Mouse (Mus musculus) macrophage (primary cell): ENCODE data around the gene Akap12. TPM values are rescaled to one million over a fixed set of nuclear protein-coding genes. Genes with fewer than 3 reads are reported as not detected.

Source experiments
- H3K27ac ChIP-seq: fragments of 350-480 bp; formaldehyde crosslinking; 2 replicates; pipeline ENCODE4 v1.9.0; 2021
- H3K36me3 ChIP-seq: fragments of 350-480 bp; formaldehyde crosslinking; 2 replicates; pipeline ENCODE4 v1.9.0; 2021; ENCODE audit errors: inconsistent target
- H3K4me3 ChIP-seq: fragments of 350-480 bp; formaldehyde crosslinking; 2 replicates; pipeline ENCODE4 v1.9.0; 2021; ENCODE audit errors: inconsistent target
- H3K79me2 ChIP-seq: fragments of 350-480 bp; formaldehyde crosslinking; 2 replicates; pipeline ENCODE4 v1.9.0; 2021; ENCODE audit errors: inconsistent target
- WGBS: methylation state at CpG from one replicate; pipeline ENCODE4 v1.1.7; 2026; ENCODE audit warnings: inconsistent platforms; ENCODE audit not compliant: missing documents; 5-methylcytosine and 5-hydroxymethylcytosine counted together
- polyA plus RNA-seq: library from polyadenylated mRNA; stranded (reverse); fragments of 250-400 nt; gene quantifications from 3 replicates; pipeline ENCODE4 v1.2.4, GENCODE M21; 2018; ENCODE audit warnings: inconsistent platforms

Gene Akap12
- polyA plus RNA-seq, 1 experiment from 2014 or later = 0.20 TPM

DNA sequence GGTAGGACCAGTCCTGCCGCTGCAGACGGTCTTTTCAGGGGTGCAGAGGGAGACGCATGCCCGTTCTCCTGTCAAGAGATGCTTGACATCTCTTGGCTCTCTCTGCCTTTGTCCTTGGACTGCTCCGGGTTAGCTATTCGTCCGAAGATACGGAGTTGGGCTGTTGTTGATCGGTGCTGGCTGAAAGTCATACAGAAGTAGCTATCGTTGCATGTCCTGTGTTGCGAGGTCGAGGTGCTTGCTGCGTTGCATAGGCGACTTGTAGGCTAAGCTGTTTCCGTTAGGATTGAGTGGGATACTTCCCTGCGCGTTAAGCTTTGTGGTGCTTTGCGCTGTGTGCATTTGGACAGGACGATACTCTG lies 122.2 kb downstream of the Akap12 start:
- Histone ChIP-seq H3K27ac (peak overlapping the region; percentile 34; the same call in 1 of the 2 replicates), H3K36me3 (no peaks in the 10 kb centered on the region), H3K4me3 (peak overlapping the region; percentile 55), H3K79me2 (peaks cover 78% of the 10 kb centered on the region)
- 2% methylated on average over 19 of the region's 19 CpGs for WGBS

DNA sequence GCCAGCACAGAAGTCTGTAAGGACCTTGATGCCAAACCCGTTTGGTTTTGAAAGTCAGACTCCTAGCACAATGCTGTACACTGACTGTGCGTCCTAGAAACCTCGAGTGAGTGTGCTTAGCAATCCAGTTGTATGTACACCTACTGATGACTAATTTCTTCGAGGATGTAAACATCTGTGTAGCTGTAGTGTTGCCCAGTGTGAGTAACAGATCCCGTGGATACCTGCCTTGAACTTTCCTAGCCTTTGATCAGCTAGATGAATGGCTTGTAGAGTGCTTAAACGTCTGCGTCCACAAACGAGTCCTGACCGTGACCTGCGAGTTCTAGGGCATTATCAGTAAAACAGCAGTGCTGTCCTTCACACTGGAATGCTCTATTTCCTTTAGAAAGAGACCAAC lies 122.9 kb downstream of the Akap12 start:
- peak overlapping the region; percentile 55 for H3K4me3 ChIP-seq
- no peak overlapping the region for H3K27ac ChIP-seq
- peaks cover 78% of the 10 kb centered on the region for H3K79me2 ChIP-seq
- no peaks in the 10 kb centered on the region for H3K36me3 ChIP-seq
- 27% methylated on average over 10 of the region's 10 CpGs for WGBS

GRCm38 (mm10) chr10:4389461-4390112 lies 123.4 kb downstream of the Akap12 start:
- Histone ChIP-seq H3K27ac (no peak overlapping the region), H3K79me2 (peaks cover 78% of the 10 kb centered on the region), H3K36me3 (no peaks in the 10 kb centered on the region), H3K4me3 (no peak overlapping the region; the same call in 1 of the 2 replicates)
- WGBS = 81% methylated on average over 5 of the region's 5 CpGs

DNA sequence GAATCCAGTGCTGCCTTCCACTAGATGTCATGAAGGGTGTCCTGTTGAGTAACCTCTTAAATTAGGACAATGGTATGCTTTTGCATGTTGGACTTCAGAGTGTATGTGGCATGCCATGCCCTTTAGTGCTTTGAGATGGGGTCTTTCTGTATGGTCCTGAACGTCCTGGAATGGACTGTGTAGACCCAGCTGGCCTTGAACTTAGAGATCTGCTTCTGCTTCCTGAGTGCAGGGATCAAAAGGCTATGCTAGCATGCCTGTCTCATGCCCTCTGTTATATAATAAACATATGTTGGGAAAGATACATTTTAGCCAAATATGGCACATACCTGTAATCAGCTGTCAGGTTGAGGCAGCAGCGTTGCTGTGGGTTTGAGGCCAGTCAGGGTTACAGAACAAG lies 124.4 kb downstream of the Akap12 start:
- Histone ChIP-seq H3K27ac (no peak overlapping the region), H3K79me2 (peaks cover 78% of the 10 kb centered on the region), H3K4me3 (no peak overlapping the region), H3K36me3 (peaks cover 4% of the 10 kb centered on the region; the same call in 1 of the 2 replicates)
- WGBS = 89% methylated on average over 2 of the region's 2 CpGs

DNA sequence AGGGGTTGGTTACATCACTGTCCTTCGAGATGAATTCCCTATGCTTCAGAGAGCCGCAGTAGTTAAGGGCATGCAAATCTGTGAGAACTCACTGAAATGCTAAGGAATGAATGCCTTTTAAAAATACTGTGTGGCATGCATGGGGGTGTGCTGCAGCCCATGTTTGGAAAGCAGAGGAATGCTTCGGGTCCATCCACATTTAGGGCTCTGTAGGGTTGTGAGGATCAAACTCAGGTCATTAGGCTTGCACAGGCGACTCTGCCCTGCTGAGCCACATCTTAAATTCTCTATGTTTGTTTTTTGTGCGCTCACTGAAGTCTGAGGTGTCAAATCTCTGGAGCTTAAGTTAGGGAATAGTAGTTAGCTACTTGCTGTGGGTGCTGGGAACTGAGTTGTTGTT lies 124.9 kb downstream of the Akap12 start:
- Histone ChIP-seq H3K79me2 (peaks cover 80% of the 10 kb centered on the region), H3K27ac (no peak overlapping the region), H3K36me3 (peaks cover 9% of the 10 kb centered on the region; the same call in 1 of the 2 replicates), H3K4me3 (no peak overlapping the region)
- 84% methylated on average over 4 of the region's 5 CpGs for WGBS

DNA sequence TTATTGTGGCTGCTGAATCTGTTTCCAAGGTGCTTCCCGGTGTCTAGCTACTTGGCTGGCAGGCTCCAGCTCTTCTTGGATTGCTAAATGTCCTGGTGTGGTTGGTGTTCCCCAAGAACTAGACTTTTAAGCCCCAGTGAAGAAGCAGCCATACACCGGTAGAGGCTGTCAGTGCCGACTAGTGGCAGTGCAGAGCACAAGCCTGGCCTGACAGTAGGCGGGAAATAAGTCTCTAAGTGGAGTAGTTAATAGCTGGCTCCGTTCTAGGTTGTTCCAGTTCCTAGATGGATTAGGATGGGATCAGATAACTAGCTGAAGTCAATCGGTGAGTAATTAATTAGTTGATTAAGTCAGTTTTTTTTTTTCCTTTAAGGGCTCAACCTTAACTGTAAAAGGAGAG lies 125.7 kb downstream of the Akap12 start:
- Histone ChIP-seq H3K79me2 (peaks cover 88% of the 10 kb centered on the region), H3K27ac (no peak overlapping the region), H3K36me3 (peaks cover 9% of the 10 kb centered on the region; the same call in 1 of the 2 replicates), H3K4me3 (no peak overlapping the region)
- WGBS = 29% methylated on average over 6 of the region's 6 CpGs

DNA sequence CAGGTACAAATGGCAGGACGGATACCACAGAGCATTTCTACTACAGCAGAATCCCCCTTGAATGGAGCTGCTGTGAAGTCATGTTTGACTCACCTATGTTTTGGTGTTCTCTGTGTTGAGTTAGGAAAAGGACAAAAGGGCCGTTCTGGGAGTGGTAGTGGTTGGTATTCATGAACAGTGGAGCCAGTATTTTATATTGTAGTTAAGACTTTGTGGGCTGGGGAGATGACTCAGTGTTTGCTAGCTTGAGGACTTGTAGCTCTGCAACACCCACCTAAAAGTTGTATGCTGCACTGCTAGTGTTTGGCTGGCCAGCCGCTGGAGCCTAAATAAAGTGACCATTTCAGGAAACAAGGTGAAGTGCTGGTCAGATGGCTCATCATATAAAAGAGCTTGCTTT lies 129.1 kb downstream of the Akap12 start:
- no peak overlapping the region for H3K27ac ChIP-seq
- peaks cover 20% of the 10 kb centered on the region; the same call in 1 of the 2 replicates for H3K36me3 ChIP-seq
- H3K4me3 ChIP-seq = no peak overlapping the region
- H3K79me2 ChIP-seq = peaks cover 82% of the 10 kb centered on the region
- 87% methylated on average over 3 of the region's 3 CpGs for WGBS

DNA sequence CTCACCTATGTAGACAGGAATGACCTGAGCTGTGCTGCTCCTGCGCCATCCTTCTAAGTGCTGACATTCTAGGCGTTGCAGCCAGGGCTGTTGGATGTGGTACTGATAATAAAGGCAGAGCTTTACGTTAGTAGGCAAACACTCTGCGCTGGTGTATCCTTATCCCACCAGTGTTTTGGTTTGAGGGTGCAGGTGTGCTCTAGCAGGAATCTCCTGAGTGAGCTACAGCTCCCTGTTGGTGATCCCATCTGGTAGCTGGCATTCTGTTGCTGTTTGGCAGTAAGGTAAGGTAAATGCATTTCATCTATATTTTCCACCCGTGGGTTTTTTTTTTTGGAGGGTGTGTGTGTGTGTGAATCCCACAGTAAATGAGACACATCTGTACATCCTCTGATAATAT lies 131.9 kb downstream of the Akap12 start:
- H3K27ac ChIP-seq = no peak overlapping the region
- H3K79me2 ChIP-seq = peaks cover 55% of the 10 kb centered on the region
- peaks cover 31% of the 10 kb centered on the region; the same call in 1 of the 2 replicates for H3K36me3 ChIP-seq
- 97% methylated on average over 5 of the region's 5 CpGs for WGBS
- H3K4me3 ChIP-seq = no peak overlapping the region

GRCm38 (mm10) chr10:4404895-4405491 lies 138.8 kb downstream of the Akap12 start:
- 65% methylated on average over 5 of the region's 5 CpGs for WGBS
- no peak overlapping the region for H3K27ac ChIP-seq
- no peaks in the 10 kb centered on the region for H3K79me2 ChIP-seq
- peaks cover 59% of the 10 kb centered on the region for H3K36me3 ChIP-seq
- no peak overlapping the region for H3K4me3 ChIP-seq

DNA sequence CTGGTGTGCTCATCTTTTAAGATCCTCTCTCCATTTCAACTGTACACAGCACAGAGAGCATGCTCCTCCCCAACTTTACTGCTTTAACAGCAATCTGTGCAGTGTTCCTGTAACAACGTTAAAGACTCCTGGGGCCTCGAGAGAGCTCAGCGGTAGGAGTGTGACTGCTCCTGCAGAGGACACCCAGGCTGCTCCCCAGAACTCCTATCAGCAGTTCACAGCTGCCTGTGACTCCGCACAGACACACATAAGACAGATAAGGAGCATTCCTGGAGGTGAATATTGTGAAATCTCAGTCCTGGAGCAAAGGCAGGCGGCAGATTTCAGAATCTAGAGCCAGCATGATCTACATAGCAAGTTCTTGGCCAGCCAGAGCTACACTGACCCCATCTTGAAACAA lies 139.3 kb downstream of the Akap12 start:
- Histone ChIP-seq H3K4me3 (no peak overlapping the region), H3K27ac (no peak overlapping the region), H3K79me2 (no peaks in the 10 kb centered on the region), H3K36me3 (peaks cover 64% of the 10 kb centered on the region)
- 98% methylated on average over 5 of the region's 5 CpGs for whole genome bisulfite sequencing

GRCm38 (mm10) chr10:4407191-4407590 lies 141.0 kb downstream of the Akap12 start:
- WGBS = 100% methylated on average over 1 of the region's 1 CpGs
- Histone ChIP-seq H3K36me3 (peaks cover 74% of the 10 kb centered on the region), H3K27ac (no peak overlapping the region), H3K79me2 (no peaks in the 10 kb centered on the region), H3K4me3 (no peak overlapping the region)

Other genes starting within 250 kb of the Akap12 start
- gene Zbtb2, start 121.7 kb downstream of the Akap12 start, polyA plus RNA-seq = 8.1 to 9.6 TPM (median 8.4 TPM) in 3 replicates
- 23.4 to 43.3 TPM (median 41.0 TPM) in 3 replicates for gene Rmnd1, start 166.0 kb downstream of the Akap12 start, polyA plus RNA-seq
- gene Armt1, start 166.1 kb downstream of the Akap12 start, polyA plus RNA-seq = 10.8 to 12.4 TPM (median 11.5 TPM) in 3 replicates
- not detected in 3 replicates for gene Ccdc170, start 216.1 kb downstream of the Akap12 start, polyA plus RNA-seq